Mouse (Mus musculus) CH12.LX (cell line): ENCODE data around the gene Sdhb.

Experiments
- CTCF ChIP-seq, 2 experiments: IDR thresholded peaks in 1 of 2; conservative IDR thresholded peaks in 1 of 2; 2 replicates each; pipeline ENCODE4 v1.5.1; 2011 to 2012; ENCODE audit warnings: low read depth in 2 of 2, low read length in 2 of 2, improper control_type of control experiment in 1 of 2, inconsistent platforms in 1 of 2, mild to moderate bottlenecking in 1 of 2, moderate library complexity in 1 of 2
- ETS1 ChIP-seq: conservative IDR thresholded peaks from 2 replicates; pipeline ENCODE4 v1.6.1; 2012; ENCODE audit warnings: low read depth, mild to moderate bottlenecking, inconsistent platforms, low read length, improper control_type of control experiment, moderate library complexity
- MAZ ChIP-seq: IDR thresholded peaks from 2 replicates; pipeline ENCODE4 v1.6.1; 2012; ENCODE audit warnings: low read depth, mild to moderate bottlenecking, inconsistent platforms, low read length, improper control_type of control experiment, moderate library complexity
- MYC ChIP-seq: IDR thresholded peaks from 2 replicates; pipeline ENCODE4 v1.6.1; 2011; ENCODE audit warnings: low read depth, mild to moderate bottlenecking, improper control_type of control experiment, low read length
- POLR2A ChIP-seq: IDR thresholded peaks from 2 replicates; pipeline ENCODE4 v1.6.1; 2011; ENCODE audit warnings: low read depth, mild to moderate bottlenecking, improper control_type of control experiment, low read length
- POLR2AphosphoS2 ChIP-seq: IDR thresholded peaks from 2 replicates; pipeline ENCODE4 v1.6.1; 2011; ENCODE audit warnings: low read depth, low read length, improper control_type of control experiment
- SMC3 ChIP-seq: IDR thresholded peaks from 2 replicates; pipeline ENCODE4 v1.6.1; 2011; ENCODE audit warnings: low read depth, low read length, improper control_type of control experiment
- UBTF ChIP-seq: IDR thresholded peaks from 2 replicates; pipeline ENCODE4 v1.6.1; 2012; ENCODE audit warnings: low read depth, mild to moderate bottlenecking, inconsistent platforms, low read length, improper control_type of control experiment, moderate library complexity
- ZKSCAN1 ChIP-seq: IDR thresholded peaks from 2 replicates; pipeline ENCODE4 v1.6.1; 2012; ENCODE audit warnings: low read depth, inconsistent platforms, low read length, improper control_type of control experiment, borderline replicate concordance
- ZNF384 ChIP-seq: IDR thresholded peaks from 2 replicates; pipeline ENCODE4 v1.6.1; 2012; ENCODE audit warnings: low read depth, low read length, improper control_type of control experiment, inconsistent platforms

GRCm38 (mm10) chr4:140949616-140950015 lies 11.4 kb upstream of the Sdhb start:
- TF ChIP-seq SMC3 (no peak), ZKSCAN1 (no peak), CTCF (conservative IDR thresholded peaks at IDR 0.05 in 1 of 2, IDR thresholded peaks at IDR 0.05 in 1 of 2; ENCODE audit: low read depth in 2 of 2, low read length in 2 of 2) (no peak), POLR2A (no peak), ZNF384 (no peak), UBTF (no peak), MYC (no peak), ETS1 (no peak), MAZ (no peak), POLR2AphosphoS2 (no peak)
